Mouse (Mus musculus): ENCODE measurements around the gene Creb5. TPM values are rescaled to one million over a fixed set of nuclear protein-coding genes. Genes with fewer than 3 reads are reported as not detected.

Gene Creb5
- polyA plus RNA-seq, 1 experiment from 2014 or later = 39.0 TPM

DNA sequence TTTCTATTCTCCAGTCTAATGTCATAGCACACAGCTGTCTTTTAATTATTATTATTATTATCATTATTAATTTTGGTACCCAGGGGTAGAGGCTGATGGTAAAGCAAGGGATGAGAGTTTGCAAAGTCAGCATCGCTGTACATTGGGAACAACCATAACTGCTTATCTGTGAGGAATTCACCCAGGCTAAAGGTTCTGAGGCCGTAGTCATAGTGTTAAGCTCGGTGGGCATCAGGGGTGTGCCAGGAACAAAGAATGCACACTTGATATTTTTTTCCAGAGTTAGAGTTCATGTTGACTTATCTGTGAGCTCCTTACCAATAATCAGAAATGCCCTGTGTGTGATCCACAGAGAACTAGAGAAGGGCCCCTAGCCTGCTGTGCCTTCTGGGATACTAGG lies 288.8 kb downstream of the Creb5 start:
- DNase-seq (ENCODE audit: low spot score) = no peak
- H3K27ac ChIP-seq (ENCODE audit: low read depth, low read length) = no peak overlapping the region
- no peak for ATAC-seq (replicated peaks; ENCODE audit: low FRiP score)
- H3K4me2 ChIP-seq (ENCODE audit: low read depth, low read length, severe bottlenecking) = no peak overlapping the region
- H3K4me1 ChIP-seq (replicated peaks; ENCODE audit: control insufficient read depth, insufficient read depth, low read length) = peaks cover 13% of the 10 kb centered on the region; the same call in 1 of the 2 replicates
- no peak overlapping the region for H3K4me3 ChIP-seq (ENCODE audit: low read depth, low read length)
- H3K9ac ChIP-seq (ENCODE audit: low read length) = no peak overlapping the region
- H3K9me3 ChIP-seq (ENCODE audit: control insufficient read depth, low read length) = no peaks in the 10 kb centered on the region
- no peaks in the 10 kb centered on the region for H3K36me3 ChIP-seq (ENCODE audit: control insufficient read depth, insufficient read depth, low read length)
- 95% methylated on average over 3 of the region's 3 CpGs for WGBS
- H3K27me3 ChIP-seq (ENCODE audit: control insufficient read depth, insufficient read depth, low read length) = no peaks in the 10 kb centered on the region

DNA sequence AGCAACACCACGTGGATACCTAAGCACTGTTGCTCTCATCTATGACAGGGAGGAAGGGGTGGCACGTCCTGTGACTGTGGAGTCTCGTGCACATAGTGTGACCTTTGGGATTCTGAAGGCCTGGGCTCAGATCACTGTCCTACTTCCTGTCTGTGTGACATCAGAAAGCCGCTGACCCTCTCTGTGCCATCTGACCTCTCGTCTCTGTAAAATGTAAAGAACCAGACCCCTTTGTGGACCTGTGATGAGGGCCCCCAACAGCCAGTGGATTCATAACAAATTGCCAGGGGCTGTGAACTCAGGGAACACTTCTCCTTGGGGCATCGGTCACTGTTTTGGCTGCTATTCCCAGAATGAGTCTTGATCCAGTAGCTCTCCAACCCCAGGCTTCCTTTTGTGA lies 289.8 kb downstream of the Creb5 start:
- 80% methylated on average over 6 of the region's 6 CpGs for WGBS
- Histone ChIP-seq H3K9ac (ENCODE audit: low read length) (no peak overlapping the region), H3K4me3 (ENCODE audit: low read depth, low read length) (no peak overlapping the region), H3K4me2 (ENCODE audit: low read depth, low read length, severe bottlenecking) (no peak overlapping the region), H3K27ac (ENCODE audit: low read depth, low read length) (no peak overlapping the region), H3K36me3 (ENCODE audit: control insufficient read depth, insufficient read depth, low read length) (no peaks in the 10 kb centered on the region), H3K27me3 (ENCODE audit: control insufficient read depth, insufficient read depth, low read length) (no peaks in the 10 kb centered on the region), H3K9me3 (ENCODE audit: control insufficient read depth, low read length) (no peaks in the 10 kb centered on the region), H3K4me1 (replicated peaks; ENCODE audit: control insufficient read depth, insufficient read depth, low read length) (peaks cover 13% of the 10 kb centered on the region; the same call in 1 of the 2 replicates)
- DNase-seq (ENCODE audit: low spot score) = no peak
- no peak for ATAC-seq (replicated peaks; ENCODE audit: low FRiP score)

DNA sequence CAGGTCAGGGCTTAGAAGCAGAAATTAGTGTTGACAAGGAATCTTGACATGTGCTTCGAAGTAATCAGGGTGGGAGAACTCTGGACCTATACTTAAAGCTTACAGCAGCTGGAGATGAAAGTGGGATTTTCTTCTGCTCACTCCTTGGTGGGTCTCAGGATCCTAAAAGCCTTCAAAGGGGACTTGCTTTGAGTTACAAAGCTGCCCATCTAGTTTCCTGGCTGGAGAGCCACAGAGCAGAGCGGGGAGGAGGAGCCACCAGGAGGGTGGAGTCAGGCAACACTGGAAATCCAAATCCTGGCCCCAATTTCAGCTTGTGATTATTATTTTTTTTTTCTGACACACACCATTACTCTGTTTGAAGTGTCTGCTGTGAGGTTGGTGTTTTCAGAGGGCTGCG lies 290.7 kb downstream of the Creb5 start:
- no peaks in the 10 kb centered on the region for H3K9me3 ChIP-seq (ENCODE audit: control insufficient read depth, low read length)
- no peak overlapping the region for H3K27ac ChIP-seq (ENCODE audit: low read depth, low read length)
- no peak overlapping the region for H3K4me3 ChIP-seq (ENCODE audit: low read depth, low read length)
- no peak for DNase-seq (ENCODE audit: low spot score)
- 78% methylated on average over 3 of the region's 3 CpGs for WGBS
- no peak overlapping the region for H3K9ac ChIP-seq (ENCODE audit: low read length)
- H3K4me1 ChIP-seq (replicated peaks; ENCODE audit: control insufficient read depth, insufficient read depth, low read length) = peaks cover 6% of the 10 kb centered on the region; the same call in 1 of the 2 replicates
- no peak overlapping the region for H3K4me2 ChIP-seq (ENCODE audit: low read depth, low read length, severe bottlenecking)
- no peaks in the 10 kb centered on the region for H3K27me3 ChIP-seq (ENCODE audit: control insufficient read depth, insufficient read depth, low read length)
- no peaks in the 10 kb centered on the region for H3K36me3 ChIP-seq (ENCODE audit: control insufficient read depth, insufficient read depth, low read length)
- ATAC-seq (replicated peaks; ENCODE audit: low FRiP score) = no peak

DNA sequence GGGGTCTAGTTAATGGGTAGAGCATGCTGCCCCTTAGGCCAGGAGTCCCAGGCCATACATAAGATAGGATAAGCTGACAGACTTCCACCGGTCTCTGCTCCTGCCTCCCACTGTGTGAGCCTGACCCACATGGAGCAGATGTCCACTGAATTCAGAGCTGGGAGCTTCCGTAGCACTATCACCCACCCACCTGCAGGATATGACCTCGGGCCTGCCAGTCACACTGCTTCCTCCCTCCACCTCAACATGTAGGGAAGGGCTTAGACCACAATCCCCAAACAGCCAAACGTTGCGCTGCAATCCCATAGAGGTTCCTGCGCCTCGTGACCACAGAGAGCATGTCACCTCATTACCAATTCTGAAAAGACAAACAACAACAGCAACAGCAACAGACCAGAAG lies 293.3 kb downstream of the Creb5 start:
- no peaks in the 10 kb centered on the region for H3K27me3 ChIP-seq (ENCODE audit: control insufficient read depth, insufficient read depth, low read length)
- DNase-seq (ENCODE audit: low spot score) (no peak), ATAC-seq (replicated peaks; ENCODE audit: low FRiP score) (no peak)
- H3K27ac ChIP-seq (ENCODE audit: low read depth, low read length) = no peak overlapping the region
- H3K4me3 ChIP-seq (ENCODE audit: low read depth, low read length) = no peak overlapping the region
- H3K4me2 ChIP-seq (ENCODE audit: low read depth, low read length, severe bottlenecking) = no peak overlapping the region
- H3K9ac ChIP-seq (ENCODE audit: low read length) = no peak overlapping the region
- WGBS = 89% methylated on average over 7 of the region's 7 CpGs
- peaks cover 7% of the 10 kb centered on the region; the same call in 1 of the 2 replicates for H3K4me1 ChIP-seq (replicated peaks; ENCODE audit: control insufficient read depth, insufficient read depth, low read length)
- H3K9me3 ChIP-seq (ENCODE audit: control insufficient read depth, low read length) = no peaks in the 10 kb centered on the region
- no peaks in the 10 kb centered on the region for H3K36me3 ChIP-seq (ENCODE audit: control insufficient read depth, insufficient read depth, low read length)

DNA sequence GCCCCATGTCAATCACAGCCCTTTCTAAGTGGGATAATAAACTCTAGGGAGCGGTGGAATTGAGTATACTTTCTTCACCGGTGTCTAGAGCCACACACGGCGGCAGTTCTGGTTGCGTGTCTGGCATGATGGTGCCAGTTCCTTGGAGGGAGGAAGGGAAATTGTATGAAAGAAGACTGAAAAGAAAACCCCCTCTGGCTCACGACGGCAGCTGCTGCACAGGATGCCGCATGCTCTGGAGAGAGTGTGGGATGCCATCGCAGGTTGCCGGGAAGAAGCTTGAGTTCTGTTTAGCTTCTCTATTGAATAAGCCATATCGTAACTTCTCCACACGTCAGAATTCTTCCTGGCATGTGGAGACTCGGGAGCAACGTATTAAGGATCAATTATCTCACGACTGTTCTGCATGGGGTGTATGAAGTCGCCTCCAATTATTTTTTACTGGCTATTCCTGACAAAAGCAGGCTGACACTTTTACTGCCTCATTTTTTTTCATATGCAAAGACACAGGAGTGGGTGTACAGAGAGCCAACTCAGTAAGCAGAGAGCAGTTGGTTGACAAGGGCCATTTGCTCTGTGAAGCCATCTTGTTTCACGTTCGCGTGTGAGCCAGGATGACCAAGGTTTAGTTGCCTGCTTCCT lies 296.3 kb downstream of the Creb5 start:
- ATAC-seq (replicated peaks; ENCODE audit: low FRiP score) = no peak
- H3K27ac ChIP-seq (ENCODE audit: low read depth, low read length) = peak overlapping the region; percentile 55; the same call in 1 of the 2 replicates
- 55% methylated on average over 19 of the region's 19 CpGs for WGBS

GRCm38 (mm10) chr6:53584718-53585405 lies 297.8 kb downstream of the Creb5 start:
- Histone ChIP-seq H3K36me3 (ENCODE audit: control insufficient read depth, insufficient read depth, low read length) (no peaks in the 10 kb centered on the region), H3K27ac (ENCODE audit: low read depth, low read length) (no peak overlapping the region), H3K9ac (ENCODE audit: low read length) (no peak overlapping the region), H3K4me3 (ENCODE audit: low read depth, low read length) (no peak overlapping the region), H3K9me3 (ENCODE audit: control insufficient read depth, low read length) (no peaks in the 10 kb centered on the region), H3K4me1 (replicated peaks; ENCODE audit: control insufficient read depth, insufficient read depth, low read length) (peaks cover 7% of the 10 kb centered on the region; the same call in 1 of the 2 replicates), H3K27me3 (ENCODE audit: control insufficient read depth, insufficient read depth, low read length) (no peaks in the 10 kb centered on the region), H3K4me2 (ENCODE audit: low read depth, low read length, severe bottlenecking) (no peak overlapping the region)
- ATAC-seq (replicated peaks; ENCODE audit: low FRiP score) (no peak), DNase-seq (ENCODE audit: low spot score) (no peak)
- WGBS = 66% methylated on average over 10 of the region's 10 CpGs

More for the DNA sequence above, 296.3 kb downstream of the Creb5 start:
- peaks cover 7% of the 10 kb centered on the region; the same call in 1 of the 2 replicates for H3K4me1 ChIP-seq (replicated peaks; ENCODE audit: control insufficient read depth, insufficient read depth, low read length)
- H3K4me2 ChIP-seq (ENCODE audit: low read depth, low read length, severe bottlenecking) = no peak overlapping the region
- no peak overlapping the region for H3K4me3 ChIP-seq (ENCODE audit: low read depth, low read length)
- DNase-seq (ENCODE audit: low spot score) = no peak
- H3K9ac ChIP-seq (ENCODE audit: low read length) = no peak overlapping the region
- no peaks in the 10 kb centered on the region for H3K9me3 ChIP-seq (ENCODE audit: control insufficient read depth, low read length)
- no peaks in the 10 kb centered on the region for H3K36me3 ChIP-seq (ENCODE audit: control insufficient read depth, insufficient read depth, low read length)
- H3K27me3 ChIP-seq (ENCODE audit: control insufficient read depth, insufficient read depth, low read length) = no peaks in the 10 kb centered on the region

GRCm38 (mm10) chr6:53589746-53590145 lies 302.7 kb downstream of the Creb5 start:
- H3K36me3 ChIP-seq (ENCODE audit: control insufficient read depth, insufficient read depth, low read length) = no peaks in the 10 kb centered on the region
- DNase-seq (ENCODE audit: low spot score) (no peak), ATAC-seq (replicated peaks; ENCODE audit: low FRiP score) (no peak)
- H3K4me3 ChIP-seq (ENCODE audit: low read depth, low read length) = no peak overlapping the region
- H3K27me3 ChIP-seq (ENCODE audit: control insufficient read depth, insufficient read depth, low read length) = no peaks in the 10 kb centered on the region
- 92% methylated on average over 6 of the region's 6 CpGs for WGBS
- no peak overlapping the region for H3K9ac ChIP-seq (ENCODE audit: low read length)
- peaks cover 10% of the 10 kb centered on the region for H3K4me1 ChIP-seq (replicated peaks; ENCODE audit: control insufficient read depth, insufficient read depth, low read length)
- H3K4me2 ChIP-seq (ENCODE audit: low read depth, low read length, severe bottlenecking) = no peak overlapping the region
- H3K27ac ChIP-seq (ENCODE audit: low read depth, low read length) = no peak overlapping the region
- H3K9me3 ChIP-seq (ENCODE audit: control insufficient read depth, low read length) = no peaks in the 10 kb centered on the region

DNA sequence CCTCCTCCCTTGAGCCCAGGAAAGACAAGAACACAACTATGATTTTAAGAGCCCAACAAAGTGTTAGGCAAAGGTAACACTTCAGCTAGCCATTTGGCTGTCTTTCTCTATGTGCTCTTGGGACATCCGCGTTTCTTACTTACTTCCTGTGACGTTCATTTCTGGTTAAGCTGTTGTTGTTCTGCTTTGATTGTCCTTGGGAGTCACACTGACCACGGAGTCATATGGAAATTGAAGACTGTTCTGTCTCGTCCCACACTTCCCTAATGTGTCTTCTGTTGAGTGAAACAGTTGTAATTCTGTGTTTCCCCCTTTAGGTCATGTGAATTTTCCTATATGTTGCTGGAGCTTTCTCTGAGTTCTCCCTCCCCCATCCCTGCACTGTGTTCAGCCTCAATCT lies 305.2 kb downstream of the Creb5 start:
- Histone ChIP-seq H3K4me3 (ENCODE audit: low read depth, low read length) (no peak overlapping the region), H3K4me2 (ENCODE audit: low read depth, low read length, severe bottlenecking) (no peak overlapping the region), H3K27me3 (ENCODE audit: control insufficient read depth, insufficient read depth, low read length) (no peaks in the 10 kb centered on the region), H3K36me3 (ENCODE audit: control insufficient read depth, insufficient read depth, low read length) (no peaks in the 10 kb centered on the region), H3K9me3 (ENCODE audit: control insufficient read depth, low read length) (no peaks in the 10 kb centered on the region), H3K27ac (ENCODE audit: low read depth, low read length) (no peak overlapping the region), H3K9ac (ENCODE audit: low read length) (no peak overlapping the region), H3K4me1 (replicated peaks; ENCODE audit: control insufficient read depth, insufficient read depth, low read length) (peaks cover 10% of the 10 kb centered on the region)
- 91% methylated on average over 5 of the region's 5 CpGs for WGBS
- ATAC-seq (replicated peaks; ENCODE audit: low FRiP score) (no peak), DNase-seq (ENCODE audit: low spot score) (no peak)

Data from forebrain, embryonic 11.5 days (tissue).